Mouse (Mus musculus): ENCODE results near the gene Mthfd1l. TPM values are rescaled to one million over a fixed set of nuclear protein-coding genes. Genes with fewer than 3 reads are reported as not detected.

Mthfd1l gene
- polyA plus RNA-seq, 1 experiment, result 1.6 TPM

- Histone ChIP-seq H3K27ac (ENCODE audit: control insufficient read depth, insufficient read depth, low read depth, low read length) (no peak overlapping the region), H3K36me3 (ENCODE audit: control insufficient read depth, insufficient read depth, low read length) (no peaks in the 10 kb centered on the region), H3K27me3 (ENCODE audit: control insufficient read depth, insufficient read depth, low read length) (no peaks in the 10 kb centered on the region), H3K4me3 (ENCODE audit: control insufficient read depth, low read depth, low read length) (no peak overlapping the region), H3K4me1 (ENCODE audit: control insufficient read depth, insufficient read depth, low read length) (no peaks in the 10 kb centered on the region)
- no peak for TF ChIP-seq CTCF (IDR thresholded peaks at IDR 0.05; ENCODE audit: control insufficient read depth, insufficient read depth, insufficient replicate concordance, low read depth, low read length)
- TF ChIP-seq POLR2A (IDR thresholded peaks at IDR 0.05; ENCODE audit: control insufficient read depth, low read depth, low read length), result no peak
Observed at GRCm38 (mm10) chr10:4096151-4096550, 123.2 kb downstream of the Mthfd1l start.

- no peaks in the 10 kb centered on the region for H3K36me3 ChIP-seq (ENCODE audit: control insufficient read depth, insufficient read depth, low read length)
- no peak overlapping the region for H3K4me3 ChIP-seq (ENCODE audit: control insufficient read depth, low read depth, low read length)
- no peak overlapping the region for H3K27ac ChIP-seq (ENCODE audit: control insufficient read depth, insufficient read depth, low read depth, low read length)
- no peaks in the 10 kb centered on the region for H3K27me3 ChIP-seq (ENCODE audit: control insufficient read depth, insufficient read depth, low read length)
- TF ChIP-seq CTCF (IDR thresholded peaks at IDR 0.05; ENCODE audit: control insufficient read depth, insufficient read depth, insufficient replicate concordance, low read depth, low read length), result no peak
- TF ChIP-seq POLR2A (IDR thresholded peaks at IDR 0.05; ENCODE audit: control insufficient read depth, low read depth, low read length), result no peak
- no peaks in the 10 kb centered on the region for H3K4me1 ChIP-seq (ENCODE audit: control insufficient read depth, insufficient read depth, low read length)
Observed at GRCm38 (mm10) chr10:4100007-4100406, 127.1 kb downstream of the Mthfd1l start.

- Histone ChIP-seq H3K27ac (ENCODE audit: control insufficient read depth, insufficient read depth, low read depth, low read length) (no peak overlapping the region), H3K36me3 (ENCODE audit: control insufficient read depth, insufficient read depth, low read length) (no peaks in the 10 kb centered on the region)
Observed at GRCm38 (mm10) chr10:4105676-4106528, 133.0 kb downstream of the Mthfd1l start.

GRCm38 (mm10) chr10:4107661-4108338, 134.9 kb downstream of the Mthfd1l start:
- H3K4me1 ChIP-seq (ENCODE audit: control insufficient read depth, insufficient read depth, low read length), result no peaks in the 10 kb centered on the region; the same call in 1 of the 2 replicates
- H3K27ac ChIP-seq (ENCODE audit: control insufficient read depth, insufficient read depth, low read depth, low read length), result no peak overlapping the region
- TF ChIP-seq POLR2A (IDR thresholded peaks at IDR 0.05; ENCODE audit: control insufficient read depth, low read depth, low read length) (no peak), CTCF (IDR thresholded peaks at IDR 0.05; ENCODE audit: control insufficient read depth, insufficient read depth, insufficient replicate concordance, low read depth, low read length) (no peak)
- no peaks in the 10 kb centered on the region for H3K36me3 ChIP-seq (ENCODE audit: control insufficient read depth, insufficient read depth, low read length)
- H3K27me3 ChIP-seq (ENCODE audit: control insufficient read depth, insufficient read depth, low read length), result no peaks in the 10 kb centered on the region
- H3K4me3 ChIP-seq (ENCODE audit: control insufficient read depth, low read depth, low read length), result no peak overlapping the region

More at GRCm38 (mm10) chr10:4105676-4106528, 133.0 kb downstream of the Mthfd1l start:
- no peaks in the 10 kb centered on the region for H3K27me3 ChIP-seq (ENCODE audit: control insufficient read depth, insufficient read depth, low read length)
- H3K4me3 ChIP-seq (ENCODE audit: control insufficient read depth, low read depth, low read length), result no peak overlapping the region
- no peaks in the 10 kb centered on the region; the same call in 1 of the 2 replicates for H3K4me1 ChIP-seq (ENCODE audit: control insufficient read depth, insufficient read depth, low read length)
- TF ChIP-seq POLR2A (IDR thresholded peaks at IDR 0.05; ENCODE audit: control insufficient read depth, low read depth, low read length), result no peak
- TF ChIP-seq CTCF (IDR thresholded peaks at IDR 0.05; ENCODE audit: control insufficient read depth, insufficient read depth, insufficient replicate concordance, low read depth, low read length), result no peak

GRCm38 (mm10) chr10:4108462-4108861, 135.5 kb downstream of the Mthfd1l start:
- H3K36me3 ChIP-seq (ENCODE audit: control insufficient read depth, insufficient read depth, low read length), result no peaks in the 10 kb centered on the region
- no peaks in the 10 kb centered on the region; the same call in 1 of the 2 replicates for H3K4me1 ChIP-seq (ENCODE audit: control insufficient read depth, insufficient read depth, low read length)
- H3K27me3 ChIP-seq (ENCODE audit: control insufficient read depth, insufficient read depth, low read length), result no peaks in the 10 kb centered on the region
- TF ChIP-seq CTCF (IDR thresholded peaks at IDR 0.05; ENCODE audit: control insufficient read depth, insufficient read depth, insufficient replicate concordance, low read depth, low read length) (no peak), POLR2A (IDR thresholded peaks at IDR 0.05; ENCODE audit: control insufficient read depth, low read depth, low read length) (no peak)
- no peak overlapping the region for H3K27ac ChIP-seq (ENCODE audit: control insufficient read depth, insufficient read depth, low read depth, low read length)
- no peak overlapping the region for H3K4me3 ChIP-seq (ENCODE audit: control insufficient read depth, low read depth, low read length)

- Histone ChIP-seq H3K27me3 (ENCODE audit: control insufficient read depth, insufficient read depth, low read length) (no peaks in the 10 kb centered on the region), H3K36me3 (ENCODE audit: control insufficient read depth, insufficient read depth, low read length) (no peaks in the 10 kb centered on the region), H3K4me3 (ENCODE audit: control insufficient read depth, low read depth, low read length) (no peak overlapping the region), H3K4me1 (ENCODE audit: control insufficient read depth, insufficient read depth, low read length) (no peaks in the 10 kb centered on the region; the same call in 1 of the 2 replicates), H3K27ac (ENCODE audit: control insufficient read depth, insufficient read depth, low read depth, low read length) (no peak overlapping the region)
- TF ChIP-seq POLR2A (IDR thresholded peaks at IDR 0.05; ENCODE audit: control insufficient read depth, low read depth, low read length) (no peak), CTCF (IDR thresholded peaks at IDR 0.05; ENCODE audit: control insufficient read depth, insufficient read depth, insufficient replicate concordance, low read depth, low read length) (no peak)
Observed at GRCm38 (mm10) chr10:4111095-4111794, 138.3 kb downstream of the Mthfd1l start.

- Histone ChIP-seq H3K27me3 (ENCODE audit: control insufficient read depth, insufficient read depth, low read length) (no peaks in the 10 kb centered on the region), H3K4me1 (ENCODE audit: control insufficient read depth, insufficient read depth, low read length) (no peaks in the 10 kb centered on the region; the same call in 1 of the 2 replicates), H3K4me3 (ENCODE audit: control insufficient read depth, low read depth, low read length) (no peak overlapping the region), H3K27ac (ENCODE audit: control insufficient read depth, insufficient read depth, low read depth, low read length) (no peak overlapping the region), H3K36me3 (ENCODE audit: control insufficient read depth, insufficient read depth, low read length) (no peaks in the 10 kb centered on the region)
- TF ChIP-seq CTCF (IDR thresholded peaks at IDR 0.05; ENCODE audit: control insufficient read depth, insufficient read depth, insufficient replicate concordance, low read depth, low read length) (no peak), POLR2A (IDR thresholded peaks at IDR 0.05; ENCODE audit: control insufficient read depth, low read depth, low read length) (no peak)
Observed at GRCm38 (mm10) chr10:4111795-4112139, 138.8 kb downstream of the Mthfd1l start.
